9 mouse cellular contexts compared by ENCODE assay signal in genomic region chr1:128712876-128713275, GRCm38 (mm10).
DNase-seq lines count a peak whose midpoint lies in the region; TF ChIP-seq lines count a peak whose summit lies in the region.
"Had no signal": no experiment of that assay in that cellular context is flagged by ENCODE, and none has a peak within 500 bp of the region (broad histone marks: within the 10 kb centered on the region; RNA-seq: fewer than 3 reads in every experiment).

No protein-coding gene starts in this region.

- WGBS in thymus, adult 2 months = 46% methylated on average over 7 of the region's 7 CpGs
- WGBS in liver, adult 2 months = 77% methylated on average over 7 of the region's 7 CpGs

- no peak for TF ChIP-seq POLR2A in thymus, adult 2 months (IDR thresholded peaks at IDR 0.05; ENCODE audit: control insufficient read depth, extremely low read depth, insufficient read depth, low read length, poor library complexity)
- no peak for TF ChIP-seq POLR2A in liver, adult 2 months (IDR thresholded peaks at IDR 0.05; ENCODE audit: extremely low read depth, insufficient read depth, low read length)

- peak; percentile 28 for DNase-seq in thymus, postnatal 4 days
- DNase-seq in thymus, adult 2 months = no peak
- DNase-seq in liver, adult 2 months (ENCODE audit: extremely low read depth, low read depth, low spot score) = peak; percentile 30
- no peak for DNase-seq in cerebellum, postnatal 4 days (ENCODE audit: low spot score in 2 of 2)
- DNase-seq in layer of hippocampus, postnatal 10 days (ENCODE audit: low spot score in 2 of 2) = no peak
- no peak for DNase-seq in retina, postnatal 1 day

- peaks cover 9% of the 10 kb centered on the region for H3K4me1 ChIP-seq in thymus, adult 2 months (replicated peaks; ENCODE audit: control insufficient read depth, insufficient read depth, low read length)
- H3K4me1 ChIP-seq in liver, adult 2 months (ENCODE audit: control insufficient read depth, insufficient read depth, low read length) = no peaks in the 10 kb centered on the region
- peaks cover 6% of the 10 kb centered on the region; the same call in 1 of the 2 replicates for H3K4me1 ChIP-seq in megakaryocyte, embryonic 14.5 days
- H3K4me1 ChIP-seq: neural tube, embryonic 12.5 days had no signal

- no peak for TF ChIP-seq CTCF in thymus, adult 2 months (IDR thresholded peaks at IDR 0.05; ENCODE audit: borderline replicate concordance, control insufficient read depth, extremely low read depth, insufficient read depth, low read length, poor library complexity)
- TF ChIP-seq CTCF in liver, adult 2 months (IDR thresholded peaks at IDR 0.05; ENCODE audit: low read depth, low read length) = no peak

- no peaks in the 10 kb centered on the region for H3K36me3 ChIP-seq in thymus, adult 2 months (ENCODE audit: control insufficient read depth, insufficient read depth, low read length)
- no peaks in the 10 kb centered on the region for H3K36me3 ChIP-seq in liver, adult 2 months (ENCODE audit: control insufficient read depth, insufficient read depth, low read length)
- H3K36me3 ChIP-seq in megakaryocyte, embryonic 14.5 days (replicated peaks; ENCODE audit: low read length) = no peaks in the 10 kb centered on the region
- H3K36me3 ChIP-seq: neural tube, embryonic 12.5 days had no signal

- H3K27ac ChIP-seq in thymus, adult 2 months (ENCODE audit: control insufficient read depth, insufficient read depth, low read length) = no peak overlapping the region
- H3K27ac ChIP-seq in liver, adult 2 months (replicated peaks; ENCODE audit: insufficient read depth, low read depth, low read length) = no peak overlapping the region
- H3K27ac ChIP-seq: left cerebral cortex, adult 2 months; neural tube, embryonic 12.5 days had no signal

- no peaks in the 10 kb centered on the region; the same call in 1 of the 2 replicates for H3K9me3 ChIP-seq in megakaryocyte, embryonic 14.5 days
- H3K9me3 ChIP-seq: neural tube, embryonic 12.5 days had no signal

- no peaks in the 10 kb centered on the region for H3K79me2 ChIP-seq in liver, adult 2 months (ENCODE audit: control insufficient read depth, insufficient read depth, low read length)

- H3K4me3 ChIP-seq in thymus, adult 2 months (ENCODE audit: control insufficient read depth, insufficient read depth, low read length) = no peak overlapping the region
- no peak overlapping the region for H3K4me3 ChIP-seq in liver, adult 2 months (ENCODE audit: insufficient read depth, low read depth, low read length)
- H3K4me3 ChIP-seq in megakaryocyte, embryonic 14.5 days (replicated peaks) = peak overlapping the region; percentile 57
- H3K4me3 ChIP-seq: left cerebral cortex, adult 2 months; neural tube, embryonic 12.5 days had no signal

- no peaks in the 10 kb centered on the region for H3K27me3 ChIP-seq in thymus, adult 2 months (ENCODE audit: control insufficient read depth, insufficient read depth, low read length)
- no peaks in the 10 kb centered on the region for H3K27me3 ChIP-seq in liver, adult 2 months (ENCODE audit: control insufficient read depth, insufficient read depth, low read length)
- peaks cover 8% of the 10 kb centered on the region for H3K27me3 ChIP-seq in megakaryocyte, embryonic 14.5 days (replicated peaks)
- H3K27me3 ChIP-seq: neural tube, embryonic 12.5 days had no signal

- no peak overlapping the region for H3K9ac ChIP-seq in liver, adult 2 months (ENCODE audit: low read depth, low read length)
- H3K9ac ChIP-seq: neural tube, embryonic 12.5 days had no signal

Comparison
In these comparisons a context has a peak if more than half of its experiments do, and no peak if none do; other contexts are left out.
1. DNase-seq: peak in thymus, postnatal 4 days (single experiment) and liver, adult 2 months (single experiment); none in thymus, adult 2 months (single experiment), cerebellum, postnatal 4 days (0 of 2), layer of hippocampus, postnatal 10 days (0 of 2) and retina, postnatal 1 day (single experiment).